Mouse (Mus musculus): Measurements from ENCODE around the gene Pnkd. TPM values are rescaled to one million over a fixed set of nuclear protein-coding genes. Genes with fewer than 3 reads are reported as not detected.

The Pnkd gene
- polyA plus RNA-seq, 1 experiment from 2014 or later, result 167 TPM

- Histone ChIP-seq H3K36me3 (ENCODE audit: control insufficient read depth, insufficient read depth, low read length) (no peaks in the 10 kb centered on the region; the same call in 1 of the 2 replicates), H3K27me3 (replicated peaks; ENCODE audit: control insufficient read depth, insufficient read depth, low read length) (no peaks in the 10 kb centered on the region), H3K4me1 (ENCODE audit: control insufficient read depth, insufficient read depth, low read depth, low read length) (peaks cover 17% of the 10 kb centered on the region), H3K9ac (ENCODE audit: low read depth, low read length) (no peak overlapping the region), H3K4me3 (ENCODE audit: low read length) (no peak overlapping the region), H3K9me3 (ENCODE audit: control insufficient read depth, low read length) (no peaks in the 10 kb centered on the region), H3K27ac (ENCODE audit: low read depth, low read length) (no peak overlapping the region), H3K4me2 (ENCODE audit: low read length) (no peak overlapping the region)
- 70% methylated on average over 7 of the region's 7 CpGs for whole genome bisulfite sequencing
- ATAC-seq, result no peak
These were observed 45.2 kb downstream of the Pnkd start for GRCm38 (mm10) chr1:74329899-74330431.

- peak overlapping the region; percentile 84; the same call in 1 of the 2 replicates for H3K27ac ChIP-seq (ENCODE audit: low read depth, low read length)
- WGBS, result 80% methylated on average over 4 of the region's 4 CpGs
These were observed 46.4 kb downstream of the Pnkd start for GRCm38 (mm10) chr1:74331046-74331681.

GRCm38 (mm10) chr1:74332241-74332763 is 47.6 kb downstream of the Pnkd start:
- Histone ChIP-seq H3K27me3 (replicated peaks; ENCODE audit: control insufficient read depth, insufficient read depth, low read length) (no peaks in the 10 kb centered on the region), H3K27ac (ENCODE audit: low read depth, low read length) (peak overlapping the region; percentile 84), H3K4me1 (ENCODE audit: control insufficient read depth, insufficient read depth, low read depth, low read length) (peaks cover 17% of the 10 kb centered on the region), H3K36me3 (ENCODE audit: control insufficient read depth, insufficient read depth, low read length) (no peaks in the 10 kb centered on the region; the same call in 1 of the 2 replicates), H3K4me2 (ENCODE audit: low read length) (peak overlapping the region; percentile 71), H3K4me3 (ENCODE audit: low read length) (peak overlapping the region; percentile 53), H3K9me3 (ENCODE audit: control insufficient read depth, low read length) (no peaks in the 10 kb centered on the region), H3K9ac (ENCODE audit: low read depth, low read length) (peak overlapping the region; percentile 67)
- peak; percentile 96 for ATAC-seq
- WGBS, result 0% methylated on average over 33 of the region's 36 CpGs

More at GRCm38 (mm10) chr1:74331046-74331681, 46.4 kb downstream of the Pnkd start:
- Histone ChIP-seq H3K9ac (ENCODE audit: low read depth, low read length) (no peak overlapping the region), H3K4me1 (ENCODE audit: control insufficient read depth, insufficient read depth, low read depth, low read length) (peaks cover 17% of the 10 kb centered on the region), H3K27me3 (replicated peaks; ENCODE audit: control insufficient read depth, insufficient read depth, low read length) (no peaks in the 10 kb centered on the region), H3K36me3 (ENCODE audit: control insufficient read depth, insufficient read depth, low read length) (no peaks in the 10 kb centered on the region; the same call in 1 of the 2 replicates), H3K4me3 (ENCODE audit: low read length) (no peak overlapping the region), H3K9me3 (ENCODE audit: control insufficient read depth, low read length) (no peaks in the 10 kb centered on the region), H3K4me2 (ENCODE audit: low read length) (no peak overlapping the region)
- no peak for ATAC-seq

- 4% methylated on average over 8 of the region's 9 CpGs for WGBS
- ATAC-seq, result peak; percentile 6
These were observed 48.2 kb downstream of the Pnkd start for GRCm38 (mm10) chr1:74332930-74333329.

GRCm38 (mm10) chr1:74334607-74335006 is 49.9 kb downstream of the Pnkd start:
- WGBS, result 71% methylated on average over 3 of the region's 3 CpGs
- H3K9me3 ChIP-seq (ENCODE audit: control insufficient read depth, low read length), result no peaks in the 10 kb centered on the region
- ATAC-seq, result no peak

More at GRCm38 (mm10) chr1:74332930-74333329, 48.2 kb downstream of the Pnkd start:
- no peaks in the 10 kb centered on the region for H3K27me3 ChIP-seq (replicated peaks; ENCODE audit: control insufficient read depth, insufficient read depth, low read length)
- no peaks in the 10 kb centered on the region for H3K9me3 ChIP-seq (ENCODE audit: control insufficient read depth, low read length)
- H3K27ac ChIP-seq (ENCODE audit: low read depth, low read length), result peak overlapping the region; percentile 84
- peak overlapping the region; percentile 71 for H3K4me2 ChIP-seq (ENCODE audit: low read length)
- H3K9ac ChIP-seq (ENCODE audit: low read depth, low read length), result peak overlapping the region; percentile 67
- H3K36me3 ChIP-seq (ENCODE audit: control insufficient read depth, insufficient read depth, low read length), result no peaks in the 10 kb centered on the region; the same call in 1 of the 2 replicates
- peaks cover 17% of the 10 kb centered on the region for H3K4me1 ChIP-seq (ENCODE audit: control insufficient read depth, insufficient read depth, low read depth, low read length)
- H3K4me3 ChIP-seq (ENCODE audit: low read length), result peak overlapping the region; percentile 53

GRCm38 (mm10) chr1:74335033-74335432 is 50.3 kb downstream of the Pnkd start:
- no peak for ATAC-seq
- no peak overlapping the region for H3K9ac ChIP-seq (ENCODE audit: low read depth, low read length)
- no peak overlapping the region for H3K4me3 ChIP-seq (ENCODE audit: low read length)
- peaks cover 15% of the 10 kb centered on the region for H3K4me1 ChIP-seq (ENCODE audit: control insufficient read depth, insufficient read depth, low read depth, low read length)
- H3K4me2 ChIP-seq (ENCODE audit: low read length), result no peak overlapping the region
- WGBS, result 55% methylated on average over 4 of the region's 4 CpGs
- H3K9me3 ChIP-seq (ENCODE audit: control insufficient read depth, low read length), result no peaks in the 10 kb centered on the region
- H3K36me3 ChIP-seq (ENCODE audit: control insufficient read depth, insufficient read depth, low read length), result no peaks in the 10 kb centered on the region; the same call in 1 of the 2 replicates
- no peak overlapping the region for H3K27ac ChIP-seq (ENCODE audit: low read depth, low read length)
- H3K27me3 ChIP-seq (replicated peaks; ENCODE audit: control insufficient read depth, insufficient read depth, low read length), result no peaks in the 10 kb centered on the region

More at GRCm38 (mm10) chr1:74334607-74335006, 49.9 kb downstream of the Pnkd start:
- Histone ChIP-seq H3K4me2 (ENCODE audit: low read length) (no peak overlapping the region), H3K4me1 (ENCODE audit: control insufficient read depth, insufficient read depth, low read depth, low read length) (peaks cover 17% of the 10 kb centered on the region), H3K4me3 (ENCODE audit: low read length) (no peak overlapping the region), H3K27ac (ENCODE audit: low read depth, low read length) (no peak overlapping the region), H3K36me3 (ENCODE audit: control insufficient read depth, insufficient read depth, low read length) (no peaks in the 10 kb centered on the region; the same call in 1 of the 2 replicates), H3K9ac (ENCODE audit: low read depth, low read length) (no peak overlapping the region), H3K27me3 (replicated peaks; ENCODE audit: control insufficient read depth, insufficient read depth, low read length) (no peaks in the 10 kb centered on the region)

- Histone ChIP-seq H3K4me2 (ENCODE audit: low read length) (no peak overlapping the region), H3K9ac (ENCODE audit: low read depth, low read length) (no peak overlapping the region), H3K9me3 (ENCODE audit: control insufficient read depth, low read length) (no peaks in the 10 kb centered on the region), H3K36me3 (ENCODE audit: control insufficient read depth, insufficient read depth, low read length) (no peaks in the 10 kb centered on the region), H3K27ac (ENCODE audit: low read depth, low read length) (no peak overlapping the region), H3K4me1 (ENCODE audit: control insufficient read depth, insufficient read depth, low read depth, low read length) (peaks cover 14% of the 10 kb centered on the region), H3K27me3 (replicated peaks; ENCODE audit: control insufficient read depth, insufficient read depth, low read length) (no peaks in the 10 kb centered on the region), H3K4me3 (ENCODE audit: low read length) (no peak overlapping the region)
- 79% methylated on average over 6 of the region's 6 CpGs for WGBS
- no peak for ATAC-seq
These were observed 50.9 kb downstream of the Pnkd start for GRCm38 (mm10) chr1:74335436-74336170.

- no peak for ATAC-seq
- Histone ChIP-seq H3K4me3 (ENCODE audit: low read length) (no peak overlapping the region), H3K9me3 (ENCODE audit: control insufficient read depth, low read length) (no peaks in the 10 kb centered on the region), H3K27me3 (replicated peaks; ENCODE audit: control insufficient read depth, insufficient read depth, low read length) (no peaks in the 10 kb centered on the region), H3K4me2 (ENCODE audit: low read length) (no peak overlapping the region), H3K4me1 (ENCODE audit: control insufficient read depth, insufficient read depth, low read depth, low read length) (peaks cover 8% of the 10 kb centered on the region), H3K27ac (ENCODE audit: low read depth, low read length) (no peak overlapping the region), H3K9ac (ENCODE audit: low read depth, low read length) (0 out of 2 replicates have a peak overlapping the region, but pooled peaks have one; percentile 5), H3K36me3 (ENCODE audit: control insufficient read depth, insufficient read depth, low read length) (no peaks in the 10 kb centered on the region)
- WGBS, result 66% methylated on average over 3 of the region's 3 CpGs
These were observed 52.6 kb downstream of the Pnkd start for GRCm38 (mm10) chr1:74337241-74337771.
